ENCODE assay signal across 8 mouse cellular contexts in the genomic region with DNA sequence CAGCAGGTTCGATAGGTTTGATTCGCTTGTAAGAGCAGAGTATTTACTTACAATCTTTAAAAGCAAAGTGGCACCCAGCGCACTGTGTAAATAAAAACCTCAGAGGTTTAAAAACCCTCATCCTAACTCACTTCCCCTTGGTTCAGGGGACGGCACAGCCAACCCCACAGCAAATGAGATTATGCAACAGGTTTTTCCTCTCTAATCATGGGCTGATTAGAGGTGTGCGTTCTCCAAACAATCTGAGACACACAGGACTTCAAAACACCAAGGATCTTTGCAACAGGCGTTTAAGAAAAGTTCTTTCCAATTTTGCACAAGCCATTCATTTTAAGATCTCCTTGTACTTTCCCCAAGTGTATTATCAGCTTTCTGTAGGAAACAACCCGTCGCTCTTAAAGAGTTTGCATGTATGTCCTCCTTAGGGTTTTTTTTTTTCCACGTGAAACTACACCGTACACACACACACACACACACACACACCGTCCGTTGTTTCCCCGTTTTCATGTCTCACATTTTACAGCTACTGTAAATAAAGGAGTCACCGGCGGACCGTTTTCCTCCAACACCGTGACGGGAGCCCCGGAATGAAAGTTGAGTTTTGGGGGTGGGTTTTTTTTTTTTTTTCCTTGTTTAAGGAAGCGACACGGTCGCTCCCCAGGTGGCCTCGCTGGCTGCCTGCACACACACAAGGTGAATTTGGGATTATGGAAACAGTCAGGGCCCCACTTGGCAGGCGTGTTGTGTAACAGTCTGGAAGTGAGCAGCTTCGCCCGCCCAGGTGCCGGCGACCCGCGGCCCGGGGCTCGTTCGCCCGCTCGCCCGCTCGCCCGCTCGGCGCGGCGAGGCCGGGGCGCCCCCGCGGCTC. TPM values are rescaled to one million over a fixed set of nuclear protein-coding genes. Genes with fewer than 3 reads are reported as not detected.
DNase-seq lines count a peak whose midpoint lies in the region; ATAC-seq and TF ChIP-seq lines count a peak whose summit lies in the region.

No protein-coding gene starts in this region.

- peak overlapping the region; percentile 99 for H3K9ac ChIP-seq in ES-Bruce4 (ENCODE audit: low read depth, poor library complexity, severe bottlenecking)
- H3K9ac ChIP-seq in heart, embryonic 12.5 days: peak overlapping the region; percentile 95
- peak overlapping the region; percentile 84 for H3K9ac ChIP-seq in lung, embryonic 15.5 days
- H3K9ac ChIP-seq in neural tube, embryonic 15.5 days (replicated peaks): peak overlapping the region; percentile 69

- H3K27ac ChIP-seq in ES-Bruce4 (ENCODE audit: insufficient read depth, low read length): no peak overlapping the region
- peak overlapping the region; percentile 95 for H3K27ac ChIP-seq in embryonic facial prominence, embryonic 10.5 days (replicated peaks)
- H3K27ac ChIP-seq in heart, embryonic 12.5 days (ENCODE audit: poor library complexity, severe bottlenecking): peak overlapping the region; percentile 99
- H3K27ac ChIP-seq in lung, embryonic 15.5 days: peak overlapping the region; percentile 98
- peak overlapping the region; percentile 82 for H3K27ac ChIP-seq in neural tube, embryonic 15.5 days (replicated peaks)

- H3K36me3 ChIP-seq in ES-Bruce4 (ENCODE audit: control insufficient read depth, insufficient read depth, low read length, poor library complexity, severe bottlenecking): no peaks in the 10 kb centered on the region
- H3K36me3 ChIP-seq in embryonic facial prominence, embryonic 10.5 days (replicated peaks): no peaks in the 10 kb centered on the region
- H3K36me3 ChIP-seq in heart, embryonic 12.5 days: peaks cover 3% of the 10 kb centered on the region; the same call in 1 of the 2 replicates
- no peaks in the 10 kb centered on the region for H3K36me3 ChIP-seq in lung, embryonic 15.5 days
- H3K36me3 ChIP-seq in neural tube, embryonic 15.5 days: no peaks in the 10 kb centered on the region

- H3K4me1 ChIP-seq in ES-Bruce4 (ENCODE audit: control insufficient read depth, insufficient read depth, low read length): peaks cover 2% of the 10 kb centered on the region
- peaks cover 29% of the 10 kb centered on the region for H3K4me1 ChIP-seq in embryonic facial prominence, embryonic 10.5 days
- H3K4me1 ChIP-seq in heart, embryonic 12.5 days (replicated peaks): peaks cover 27% of the 10 kb centered on the region
- H3K4me1 ChIP-seq in lung, embryonic 15.5 days: peaks cover 17% of the 10 kb centered on the region
- peaks cover 18% of the 10 kb centered on the region for H3K4me1 ChIP-seq in neural tube, embryonic 15.5 days

- WGBS in embryonic facial prominence, embryonic 10.5 days: 3% methylated on average over 46 of the region's 46 CpGs
- WGBS in heart, embryonic 12.5 days: 3% methylated on average over 46 of the region's 46 CpGs
- under 1% methylated on average over 45 of the region's 46 CpGs for WGBS in lung, embryonic 15.5 days
- WGBS in neural tube, embryonic 15.5 days: 1% methylated on average over 33 of the region's 46 CpGs

- peak overlapping the region; percentile 83 for H3K4me2 ChIP-seq in heart, embryonic 12.5 days
- H3K4me2 ChIP-seq in lung, embryonic 15.5 days: peak overlapping the region; percentile 64
- H3K4me2 ChIP-seq in neural tube, embryonic 15.5 days: peak overlapping the region; percentile 92

- DNase-seq in adipocyte (ENCODE audit: low spot score): peak; percentile 56
- peak; percentile 24 for DNase-seq in embryonic facial prominence, embryonic 10.5 days (ENCODE audit: low spot score)
- peak; percentile 70 for DNase-seq in kidney, adult 9 months
- no peak for DNase-seq in urinary bladder, postnatal 10 days (ENCODE audit: low spot score)

- TF ChIP-seq CTCF in ES-Bruce4 (IDR thresholded peaks at IDR 0.05; ENCODE audit: low read depth, low read length): no peak

- H3K4me3 ChIP-seq in ES-Bruce4 (ENCODE audit: low read depth, low read length): peak overlapping the region; percentile 83
- H3K4me3 ChIP-seq in embryonic facial prominence, embryonic 10.5 days: peak overlapping the region; percentile 74
- peak overlapping the region; percentile 82 for H3K4me3 ChIP-seq in heart, embryonic 12.5 days
- peak overlapping the region; percentile 78 for H3K4me3 ChIP-seq in lung, embryonic 15.5 days
- peak overlapping the region; percentile 64 for H3K4me3 ChIP-seq in neural tube, embryonic 15.5 days (replicated peaks)

- H3K9me3 ChIP-seq in ES-Bruce4 (replicated peaks; ENCODE audit: control insufficient read depth, insufficient read depth, low read length, poor library complexity, severe bottlenecking): no peaks in the 10 kb centered on the region
- H3K9me3 ChIP-seq in embryonic facial prominence, embryonic 10.5 days: no peaks in the 10 kb centered on the region
- H3K9me3 ChIP-seq in heart, embryonic 12.5 days (replicated peaks): no peaks in the 10 kb centered on the region
- no peaks in the 10 kb centered on the region for H3K9me3 ChIP-seq in lung, embryonic 15.5 days
- H3K9me3 ChIP-seq in neural tube, embryonic 15.5 days (replicated peaks): no peaks in the 10 kb centered on the region

- TF ChIP-seq EP300 in ES-Bruce4 (IDR thresholded peaks at IDR 0.05; ENCODE audit: insufficient read depth, low read depth, low read length): no peak

- no peaks in the 10 kb centered on the region; the same call in 1 of the 2 replicates for H3K27me3 ChIP-seq in ES-Bruce4 (ENCODE audit: control insufficient read depth, insufficient read depth, low read length, poor library complexity, severe bottlenecking)
- peaks cover 12% of the 10 kb centered on the region for H3K27me3 ChIP-seq in embryonic facial prominence, embryonic 10.5 days (replicated peaks; ENCODE audit: low read depth, poor library complexity, severe bottlenecking)
- H3K27me3 ChIP-seq in heart, embryonic 12.5 days (replicated peaks): no peaks in the 10 kb centered on the region
- no peaks in the 10 kb centered on the region for H3K27me3 ChIP-seq in lung, embryonic 15.5 days
- 0 out of 2 replicates have a peak, but pooled peaks cover 4% of the 10 kb centered on the region for H3K27me3 ChIP-seq in neural tube, embryonic 15.5 days (replicated peaks)

- ATAC-seq in heart, embryonic 12.5 days (ENCODE audit: insufficient number of reproducible peaks, low FRiP score): peak; percentile 13
- ATAC-seq in lung, embryonic 15.5 days (ENCODE audit: borderline replicate concordance, extremely low read depth, low FRiP score, low TSS enrichment): no peak
- ATAC-seq in neural tube, embryonic 15.5 days (ENCODE audit: low FRiP score): peak; percentile 9; the same call in 1 of the 2 replicates

- no peak for TF ChIP-seq POLR2A in ES-Bruce4 (IDR thresholded peaks at IDR 0.05; ENCODE audit: insufficient read depth, low read length)

RNA-seq across cellular contexts. Expression of gene Dusp16, which starts 0.9 kb away (rescaled TPM):
- polyA plus RNA-seq in ES-Bruce4 (2011; ENCODE audit: insufficient read depth, insufficient read length, low read depth, missing spikeins): 35.6 and 43.9 TPM in 2 replicates
- polyA plus RNA-seq in embryonic facial prominence, embryonic 10.5 days (2016; fragmentation: Nextera tagmentation; extraction: Ambion mirVana): 11.9 TPM in 2 replicates
- 21.8 and 24.9 TPM in 2 replicates for polyA plus RNA-seq in heart, embryonic 12.5 days (2016; fragmentation: Nextera tagmentation; extraction: Ambion mirVana)
- 10.5 and 11.6 TPM in 2 replicates for polyA plus RNA-seq in lung, embryonic 15.5 days (2015; fragmentation: Nextera tagmentation; extraction: Ambion mirVana)
- polyA plus RNA-seq in neural tube, embryonic 15.5 days (2015; fragmentation: Nextera tagmentation; extraction: Ambion mirVana): 5.2 and 6.6 TPM in 2 replicates

RNA-seq across cellular contexts. Expression of gene Crebl2, which starts 38.5 kb away (rescaled TPM):
- polyA plus RNA-seq in ES-Bruce4 (2011; ENCODE audit: insufficient read depth, insufficient read length, low read depth, missing spikeins): 6.1 and 7.6 TPM in 2 replicates
- 1.2 TPM in 2 replicates for polyA plus RNA-seq in embryonic facial prominence, embryonic 10.5 days (2016; fragmentation: Nextera tagmentation; extraction: Ambion mirVana)
- 1.9 and 2.3 TPM in 2 replicates for polyA plus RNA-seq in heart, embryonic 12.5 days (2016; fragmentation: Nextera tagmentation; extraction: Ambion mirVana)
- 2.0 and 2.6 TPM in 2 replicates for polyA plus RNA-seq in lung, embryonic 15.5 days (2015; fragmentation: Nextera tagmentation; extraction: Ambion mirVana)
- 3.9 and 4.6 TPM in 2 replicates for polyA plus RNA-seq in neural tube, embryonic 15.5 days (2015; fragmentation: Nextera tagmentation; extraction: Ambion mirVana)
